Mouse (Mus musculus): ENCODE measurements around the gene Hoxa3.
A peak's percentile ranks its signal among the peaks of the same experiment; 100 is the strongest.

The Hoxa3 gene

GRCm38 (mm10) chr6:52213119-52213986 lies at the start of gene Hoxa3, which contains the start of gene Gm28308:
TSS of gene Hoxa3 (minus strand) at chr6:52213336.
TSS of gene Gm28308 (minus strand) at chr6:52213339.
- DNase-seq: no peak

- no peak for DNase-seq
Observed at GRCm38 (mm10) chr6:52262463-52263320, 49.6 kb upstream of the Hoxa3 start.

GRCm38 (mm10) chr6:52261751-52262462 lies 48.8 kb upstream of the Hoxa3 start:
- DNase-seq: no peak

- DNase-seq: no peak
Observed at GRCm38 (mm10) chr6:52260654-52261575, 47.8 kb upstream of the Hoxa3 start, which contains the start of gene Hoxa13. TSS of gene Hoxa13 (minus strand) at chr6:52260880.

- no peak for DNase-seq
Observed at GRCm38 (mm10) chr6:52259811-52260261, 46.7 kb upstream of the Hoxa3 start.

GRCm38 (mm10) chr6:52259081-52259790 lies 46.1 kb upstream of the Hoxa3 start:
- DNase-seq: no peak

- peak; percentile 33 for DNase-seq
Observed at GRCm38 (mm10) chr6:52256956-52257355, 43.8 kb upstream of the Hoxa3 start.

GRCm38 (mm10) chr6:52253511-52254500 lies 40.7 kb upstream of the Hoxa3 start:
- no peak for DNase-seq

- DNase-seq: no peak
Observed at GRCm38 (mm10) chr6:52252775-52253376, 39.7 kb upstream of the Hoxa3 start.

GRCm38 (mm10) chr6:52252016-52252774 lies 39.1 kb upstream of the Hoxa3 start:
- DNase-seq: no peak

GRCm38 (mm10) chr6:52251177-52251879 lies 38.2 kb upstream of the Hoxa3 start:
- no peak for DNase-seq

GRCm38 (mm10) chr6:52249826-52250225 lies 36.7 kb upstream of the Hoxa3 start:
- DNase-seq: no peak

GRCm38 (mm10) chr6:52249415-52249738 lies 36.2 kb upstream of the Hoxa3 start:
- no peak for DNase-seq

GRCm38 (mm10) chr6:52248638-52249414 lies 35.7 kb upstream of the Hoxa3 start:
- DNase-seq: no peak

- no peak for DNase-seq
Observed at GRCm38 (mm10) chr6:52247766-52248637, 34.9 kb upstream of the Hoxa3 start.

GRCm38 (mm10) chr6:52246916-52247315 lies 33.8 kb upstream of the Hoxa3 start:
- no peak for DNase-seq
